Mouse (Mus musculus): Measurements from ENCODE around the gene Lag3. TPM values are rescaled to one million over a fixed set of nuclear protein-coding genes. Genes with fewer than 3 reads are reported as not detected.

Gene Lag3
- total RNA-seq, 1 experiment from 2014 or later: 1.6 TPM

GRCm38 (mm10) chr6:124920318-124921085, 9.0 kb upstream of the Lag3 start:
- ATAC-seq (replicated peaks; ENCODE audit: low read depth, poor library complexity, severe bottlenecking): no peak

- peak; percentile 50 for ATAC-seq (replicated peaks; ENCODE audit: low read depth, poor library complexity, severe bottlenecking)
These were observed 8.3 kb upstream of the Lag3 start, which contains the start of gene Ptms for GRCm38 (mm10) chr6:124919695-124920317. Gene Ptms (minus strand): TSS chr6:124920103.

GRCm38 (mm10) chr6:124918890-124919627, 7.6 kb upstream of the Lag3 start:
- ATAC-seq (replicated peaks; ENCODE audit: low read depth, poor library complexity, severe bottlenecking): no peak

- no peak for ATAC-seq (replicated peaks; ENCODE audit: low read depth, poor library complexity, severe bottlenecking)
These were observed 6.8 kb upstream of the Lag3 start for GRCm38 (mm10) chr6:124918331-124918690.

GRCm38 (mm10) chr6:124917518-124918330, 6.2 kb upstream of the Lag3 start:
- peak; percentile 17 for ATAC-seq (replicated peaks; ENCODE audit: low read depth, poor library complexity, severe bottlenecking)

- ATAC-seq (replicated peaks; ENCODE audit: low read depth, poor library complexity, severe bottlenecking): peak; percentile 37
These were observed 5.4 kb upstream of the Lag3 start for GRCm38 (mm10) chr6:124916695-124917517.

GRCm38 (mm10) chr6:124915942-124916694, 4.6 kb upstream of the Lag3 start:
- ATAC-seq (replicated peaks; ENCODE audit: low read depth, poor library complexity, severe bottlenecking): no peak

- no peak for ATAC-seq (replicated peaks; ENCODE audit: low read depth, poor library complexity, severe bottlenecking)
These were observed 3.8 kb upstream of the Lag3 start for GRCm38 (mm10) chr6:124915160-124915941.

- ATAC-seq (replicated peaks; ENCODE audit: low read depth, poor library complexity, severe bottlenecking): no peak
These were observed 3.0 kb upstream of the Lag3 start for GRCm38 (mm10) chr6:124914511-124914910.

- no peak for ATAC-seq (replicated peaks; ENCODE audit: low read depth, poor library complexity, severe bottlenecking)
These were observed 2.3 kb upstream of the Lag3 start for GRCm38 (mm10) chr6:124913721-124914285.

GRCm38 (mm10) chr6:124913214-124913613, 1.7 kb upstream of the Lag3 start:
- no peak for ATAC-seq (replicated peaks; ENCODE audit: low read depth, poor library complexity, severe bottlenecking)

GRCm38 (mm10) chr6:124910032-124910431, 1.5 kb downstream of the Lag3 start:
- no peak for ATAC-seq (replicated peaks; ENCODE audit: low read depth, poor library complexity, severe bottlenecking)

GRCm38 (mm10) chr6:124907767-124908166, 3.7 kb downstream of the Lag3 start:
- no peak for ATAC-seq (replicated peaks; ENCODE audit: low read depth, poor library complexity, severe bottlenecking)

- ATAC-seq (replicated peaks; ENCODE audit: low read depth, poor library complexity, severe bottlenecking): no peak
These were observed 6.3 kb downstream of the Lag3 start for GRCm38 (mm10) chr6:124904991-124905860.

GRCm38 (mm10) chr6:124904161-124904981, 7.1 kb downstream of the Lag3 start:
- ATAC-seq (replicated peaks; ENCODE audit: low read depth, poor library complexity, severe bottlenecking): peak; percentile 65
